Mouse (Mus musculus): ENCODE results near the gene A630023A22Rik.

Gene A630023A22Rik

GRCm38 (mm10) chr14:34086806-34087205, 15.7 kb downstream of the A630023A22Rik start:
- DNase-seq (ENCODE audit: low spot score in 2 of 2): no peak

GRCm38 (mm10) chr14:34085731-34086130, 16.8 kb downstream of the A630023A22Rik start, which contains the start of gene Anxa8:
TSS of gene Anxa8 (plus strand) at chr14:34085981.
- no peak for DNase-seq (ENCODE audit: low spot score in 2 of 2)

GRCm38 (mm10) chr14:34080321-34080997, 22.1 kb downstream of the A630023A22Rik start:
- DNase-seq (ENCODE audit: low spot score in 2 of 2): peak; percentile 63 to 77

GRCm38 (mm10) chr14:34078293-34078692, 24.3 kb downstream of the A630023A22Rik start:
- no peak for DNase-seq (ENCODE audit: low spot score in 2 of 2)

- DNase-seq (ENCODE audit: low spot score in 2 of 2): no peak
These were observed 25.3 kb downstream of the A630023A22Rik start for GRCm38 (mm10) chr14:34077222-34077621.

- no peak for DNase-seq (ENCODE audit: low spot score in 2 of 2)
These were observed 27.2 kb downstream of the A630023A22Rik start for GRCm38 (mm10) chr14:34075346-34075745.

- DNase-seq (ENCODE audit: low spot score in 2 of 2): no peak
These were observed 30.9 kb downstream of the A630023A22Rik start for GRCm38 (mm10) chr14:34071665-34072064.

GRCm38 (mm10) chr14:34052516-34052915, 50.0 kb downstream of the A630023A22Rik start, which contains the start of gene Antxrl:
TSS of gene Antxrl (plus strand) at chr14:34052707.
- no peak for DNase-seq (ENCODE audit: low spot score in 2 of 2)

GRCm38 (mm10) chr14:34050101-34050779, 52.3 kb downstream of the A630023A22Rik start:
- DNase-seq (ENCODE audit: low spot score in 2 of 2): peak in 1 of 2 experiments; percentile 33

- DNase-seq (ENCODE audit: low spot score in 2 of 2): no peak
These were observed 59.2 kb downstream of the A630023A22Rik start for GRCm38 (mm10) chr14:34043341-34043740.

- peak in 1 of 2 experiments; percentile 5 for DNase-seq (ENCODE audit: low spot score in 2 of 2)
These were observed 61.3 kb downstream of the A630023A22Rik start for GRCm38 (mm10) chr14:34041241-34041640.

GRCm38 (mm10) chr14:34033841-34034610, 68.5 kb downstream of the A630023A22Rik start:
- DNase-seq (ENCODE audit: low spot score in 2 of 2): no peak

GRCm38 (mm10) chr14:34026710-34027109, 75.8 kb downstream of the A630023A22Rik start:
- no peak for DNase-seq (ENCODE audit: low spot score in 2 of 2)

- no peak for DNase-seq (ENCODE audit: low spot score in 2 of 2)
These were observed 85.6 kb downstream of the A630023A22Rik start for GRCm38 (mm10) chr14:34016938-34017337.

GRCm38 (mm10) chr14:34016381-34016780, 86.2 kb downstream of the A630023A22Rik start, which contains the start of gene Gm5460:
TSS of gene Gm5460 (plus strand) at chr14:34016758.
- DNase-seq (ENCODE audit: low spot score in 2 of 2): no peak

- no peak for DNase-seq (ENCODE audit: low spot score in 2 of 2)
These were observed 87.5 kb downstream of the A630023A22Rik start, which contains the start of gene Gm30083 for GRCm38 (mm10) chr14:34015063-34015462. TSS of gene Gm30083 (minus strand) at chr14:34015182.

- DNase-seq (ENCODE audit: low spot score in 2 of 2): peak in 1 of 2 experiments; percentile 10
These were observed 100.2 kb downstream of the A630023A22Rik start for GRCm38 (mm10) chr14:34002358-34002757.

GRCm38 (mm10) chr14:34001445-34001844, 101.1 kb downstream of the A630023A22Rik start:
- DNase-seq (ENCODE audit: low spot score in 2 of 2): peak in 1 of 2 experiments; percentile 6

All from cerebellum, postnatal 4 days (tissue).